Mouse (Mus musculus) stomach, embryonic 15.5 days (tissue): Measurements from ENCODE around the gene Vmn1r227. TPM values are rescaled to one million over a fixed set of nuclear protein-coding genes. Genes with fewer than 3 reads are reported as not detected.

Experiments
- ATAC-seq: fragments of 200-750 bp; cut with Nextera tagmentation; 2 replicates; pipeline ENCODE4 v1.8.0; 2017; ENCODE audit warnings: low read depth, moderate number of reproducible peaks, moderate TSS enrichment; ENCODE audit not compliant: insufficient read depth, low FRiP score
- H3K27ac ChIP-seq: fragments of 300-500 bp; sonication (generic); 2 replicates; pipeline ENCODE4 v1.5.1; 2015; ENCODE audit warnings: mild to moderate bottlenecking, inconsistent platforms
- H3K27me3 ChIP-seq: fragments of 300-500 bp; sonication (generic); replicated peaks from 2 replicates; pipeline ENCODE4 v1.6.1; 2015; ENCODE audit warnings: inconsistent platforms
- H3K36me3 ChIP-seq: fragments of 300-500 bp; sonication (generic); 2 replicates; pipeline ENCODE4 v1.6.1; 2015; ENCODE audit warnings: inconsistent platforms
- H3K4me1 ChIP-seq: fragments of 300-500 bp; sonication (generic); 2 replicates; pipeline ENCODE4 v1.6.1; 2015; ENCODE audit warnings: inconsistent platforms
- H3K4me2 ChIP-seq: fragments of 300-500 bp; sonication (generic); 2 replicates; pipeline ENCODE4 v1.6.1; 2015; ENCODE audit warnings: mild to moderate bottlenecking, inconsistent platforms
- H3K4me3 ChIP-seq: fragments of 300-500 bp; sonication (generic); replicated peaks from 2 replicates; pipeline ENCODE4 v1.5.1; 2015; ENCODE audit warnings: inconsistent platforms
- H3K9ac ChIP-seq: fragments of 300-500 bp; sonication (generic); 2 replicates; pipeline ENCODE4 v1.6.1; 2015; ENCODE audit warnings: inconsistent platforms
- H3K9me3 ChIP-seq: fragments of 300-500 bp; sonication (generic); 2 replicates; pipeline ENCODE4 v1.6.1; 2016; ENCODE audit warnings: inconsistent platforms
- WGBS: fragments of 180-500 bp; shearing (Covaris S2); methylation state at CpG from one replicate; pipeline ENCODE4 v1.1.7; 2015; 5-methylcytosine and 5-hydroxymethylcytosine counted together
- polyA plus RNA-seq: library from polyadenylated mRNA; unstranded; fragments of >200 nt; fragmentation: Nextera tagmentation; extraction: Ambion mirVana; gene quantifications from 2 replicates; pipeline ENCODE4 v1.2.1, GENCODE M21; 2015

The Vmn1r227 gene
- not detected in 2 replicates for polyA plus RNA-seq

DNA sequence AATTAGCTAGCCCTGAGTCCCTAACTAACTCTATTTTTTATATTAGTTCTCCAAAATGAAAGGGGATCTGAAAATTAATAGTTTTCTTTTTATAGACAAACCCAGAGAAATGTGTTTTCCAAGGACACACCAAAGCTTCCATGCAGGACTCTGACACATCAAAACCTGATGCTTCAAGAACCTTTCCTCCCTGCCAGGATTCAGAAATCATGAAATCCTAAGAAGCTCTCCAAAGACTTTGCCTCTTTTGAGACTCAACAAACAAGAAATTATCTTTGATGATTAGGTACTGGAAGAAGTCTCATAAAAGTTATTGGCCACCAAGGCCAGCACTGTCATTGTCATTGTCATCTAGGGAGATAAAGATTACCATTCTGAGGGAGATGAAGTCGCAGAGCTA lies at the start of gene Vmn1r227:
TSS of gene Vmn1r227 (plus strand) at position 301 of the 400 bp plus-strand sequence.
- Histone ChIP-seq H3K4me3 (no peak within 1 kb of the TSS), H3K4me2 (no peak within 1 kb of the TSS), H3K9me3 (no peaks in the 10 kb centered on the region), H3K27ac (no peak within 1 kb of the TSS), H3K4me1 (no peaks in the 10 kb centered on the region), H3K27me3 (no peaks in the 10 kb centered on the region), H3K9ac (no peak within 1 kb of the TSS), H3K36me3 (no peaks in the 10 kb centered on the region)
- 32% methylated on average over 1 of the region's 1 CpGs for WGBS
- ATAC-seq: no peak

DNA sequence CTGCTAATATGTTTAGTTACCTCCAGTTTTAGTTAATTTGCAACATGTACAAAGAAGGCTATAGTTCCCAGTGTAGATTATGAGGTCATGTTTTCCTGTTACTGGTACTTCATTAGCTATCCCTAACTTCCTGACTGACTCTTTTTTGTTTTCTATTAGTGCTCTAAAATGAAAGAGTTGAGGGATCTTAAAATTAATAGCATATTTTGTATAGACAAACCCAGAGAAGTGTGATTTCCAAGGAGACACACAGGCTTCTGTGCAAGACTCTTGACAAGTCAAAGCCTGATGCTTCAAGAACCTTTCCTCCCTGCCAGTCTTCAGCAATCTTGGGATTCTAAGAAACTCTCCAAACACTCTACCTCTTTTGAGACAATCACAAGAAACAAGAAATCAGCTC lies 47.1 kb upstream of the Vmn1r227 start, which contains the start of gene Vmn1r226:
TSS of gene Vmn1r226 (plus strand) at position 301 of the 400 bp plus-strand sequence.
- Histone ChIP-seq H3K4me3 (no peak within 1 kb of the TSS), H3K4me1 (no peaks in the 10 kb centered on the region), H3K27ac (no peak within 1 kb of the TSS), H3K9ac (no peak within 1 kb of the TSS), H3K4me2 (no peak within 1 kb of the TSS), H3K36me3 (no peaks in the 10 kb centered on the region), H3K9me3 (no peaks in the 10 kb centered on the region), H3K27me3 (no peaks in the 10 kb centered on the region)
- ATAC-seq: no peak

DNA sequence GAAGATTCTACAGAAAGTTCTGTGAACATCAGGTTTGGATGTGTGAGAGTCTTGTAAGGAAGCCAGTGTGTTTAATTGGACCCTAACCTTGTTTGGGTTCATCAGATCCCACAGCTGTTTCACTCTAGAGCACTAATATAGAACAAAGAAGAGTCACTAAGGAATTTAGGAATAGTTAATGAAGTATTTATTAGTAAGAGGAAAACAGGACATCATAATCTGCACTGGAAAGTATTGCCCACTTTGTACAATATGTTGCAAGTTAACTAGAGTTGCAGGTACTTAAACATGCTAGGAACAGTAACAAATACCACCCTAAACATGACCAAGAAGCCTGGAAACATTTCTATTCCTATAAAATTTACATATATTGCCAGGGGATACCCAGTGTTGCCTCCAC lies 56.4 kb downstream of the Vmn1r227 start, which contains the start of gene Vmn1r228:
TSS of gene Vmn1r228 (minus strand) at position 101 of the 400 bp plus-strand sequence.
- no peak for ATAC-seq
- Histone ChIP-seq H3K9me3 (no peaks in the 10 kb centered on the region), H3K27me3 (no peaks in the 10 kb centered on the region), H3K27ac (no peak within 1 kb of the TSS), H3K4me1 (no peaks in the 10 kb centered on the region), H3K4me3 (no peak within 1 kb of the TSS), H3K4me2 (no peak within 1 kb of the TSS), H3K9ac (no peak within 1 kb of the TSS), H3K36me3 (no peaks in the 10 kb centered on the region)

Other genes starting within 250 kb of the Vmn1r227 start
- not detected in 2 replicates for gene Vmn2r108, start 248.5 kb upstream of the Vmn1r227 start, polyA plus RNA-seq
- not detected in 2 replicates for gene Vmn1r225, start 231.7 kb upstream of the Vmn1r227 start, polyA plus RNA-seq
- gene Vmn2r109, start 165.1 kb upstream of the Vmn1r227 start, polyA plus RNA-seq: not detected in 2 replicates
- 0.03 TPM in 2 replicates for gene Vmn2r110, start 133.4 kb upstream of the Vmn1r227 start, polyA plus RNA-seq
- gene Fpr-rs3, start 105.0 kb upstream of the Vmn1r227 start, polyA plus RNA-seq: not detected in 2 replicates
- not detected in 2 replicates for gene Vmn1r226, start 47.0 kb upstream of the Vmn1r227 start, polyA plus RNA-seq
- not detected in 2 replicates for gene Vmn1r228, start 56.3 kb downstream of the Vmn1r227 start, polyA plus RNA-seq
- not detected in 2 replicates for gene Vmn1r229, start 81.7 kb downstream of the Vmn1r227 start, polyA plus RNA-seq
- gene Vmn1r230, start 110.6 kb downstream of the Vmn1r227 start, polyA plus RNA-seq: not detected in 2 replicates
- gene Vmn1r231, start 175.2 kb downstream of the Vmn1r227 start, polyA plus RNA-seq: not detected in 2 replicates
- gene Vmn1r232, start 189.9 kb downstream of the Vmn1r227 start, polyA plus RNA-seq: not detected in 2 replicates
- 338 and 357 TPM in 2 replicates for gene Ppp2r1a, start 215.5 kb downstream of the Vmn1r227 start, polyA plus RNA-seq